Mouse (Mus musculus) hindbrain, embryonic 13.5 days (tissue): Measurements from ENCODE around the gene Nudt1. TPM values are rescaled to one million over a fixed set of nuclear protein-coding genes. Genes with fewer than 3 reads are reported as not detected.
"Not testable (repeated sequence)": the region's sequence is repeated elsewhere in the genome, so short reads cannot be mapped to it uniquely, and the experiment has no call there.

ENCODE experiments used
- ATAC-seq: fragments of 200-750 bp; cut with Nextera tagmentation; 2 replicates; pipeline ENCODE4 v1.8.0; 2017; ENCODE audit warnings: moderate TSS enrichment; ENCODE audit not compliant: low FRiP score
- H3K27ac ChIP-seq: fragments of 300-500 bp; sonication (generic); 2 replicates; pipeline ENCODE4 v1.5.1; 2015; ENCODE audit warnings: inconsistent platforms, mild to moderate bottlenecking, moderate library complexity
- H3K27me3 ChIP-seq: fragments of 300-500 bp; sonication (generic); 2 replicates; pipeline ENCODE4 v1.6.1; 2015; ENCODE audit warnings: mild to moderate bottlenecking, inconsistent platforms
- H3K36me3 ChIP-seq: fragments of 300-500 bp; sonication (generic); 2 replicates; pipeline ENCODE4 v1.6.1; 2015; ENCODE audit warnings: mild to moderate bottlenecking, inconsistent platforms
- H3K4me1 ChIP-seq: fragments of 300-500 bp; sonication (generic); replicated peaks from 2 replicates; pipeline ENCODE4 v1.6.1; 2015; ENCODE audit warnings: inconsistent platforms
- H3K4me2 ChIP-seq: fragments of 300-500 bp; sonication (generic); 2 replicates; pipeline ENCODE4 v1.6.1; 2015; ENCODE audit warnings: inconsistent platforms, mild to moderate bottlenecking, moderate library complexity
- H3K4me3 ChIP-seq: fragments of 300-500 bp; sonication (generic); 2 replicates; pipeline ENCODE4 v1.5.1; 2015; ENCODE audit warnings: mild to moderate bottlenecking, inconsistent platforms
- H3K9ac ChIP-seq: fragments of 300-500 bp; sonication (generic); 2 replicates; pipeline ENCODE4 v1.6.1; 2015; ENCODE audit warnings: mild to moderate bottlenecking, inconsistent platforms
- H3K9me3 ChIP-seq: fragments of 300-500 bp; sonication (generic); 2 replicates; pipeline ENCODE4 v1.6.1; 2016; ENCODE audit warnings: inconsistent platforms
- WGBS: fragments of 180-500 bp; shearing (Covaris S2); methylation state at CpG from one replicate; pipeline ENCODE4 v1.1.7; 2015; 5-methylcytosine and 5-hydroxymethylcytosine counted together
- polyA plus RNA-seq: library from polyadenylated mRNA; unstranded; fragments of >200 nt; fragmentation: Nextera tagmentation; extraction: Ambion mirVana; gene quantifications from 2 replicates; pipeline ENCODE4 v1.2.1, GENCODE M21; 2015

Gene Nudt1
- polyA plus RNA-seq, 1 experiment from 2014 or later: 26.8 TPM

DNA sequence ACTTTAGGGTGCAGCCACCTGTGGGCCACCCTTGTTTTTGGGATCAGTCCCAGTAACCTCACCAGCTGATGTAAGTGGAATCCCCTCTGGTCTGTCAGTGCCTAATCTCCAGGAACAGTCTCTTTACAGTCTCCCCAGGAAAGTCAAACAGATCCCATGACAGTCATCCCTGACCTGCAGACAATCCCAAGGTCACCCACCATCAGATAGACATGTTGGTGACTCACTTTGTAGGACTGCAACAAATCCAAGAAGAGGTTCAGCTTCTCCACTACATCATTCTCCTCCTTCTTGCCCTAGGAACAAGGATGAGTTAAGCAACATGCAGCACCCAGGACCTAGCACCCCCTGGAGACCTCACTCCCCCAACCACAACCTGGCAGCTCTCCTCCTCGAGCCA, 24.6 kb downstream of the Nudt1 start:
- Histone ChIP-seq H3K4me2 (no peak overlapping the region), H3K9me3 (no peaks in the 10 kb centered on the region), H3K4me3 (no peak overlapping the region), H3K36me3 (peaks cover 57% of the 10 kb centered on the region), H3K9ac (no peak overlapping the region), H3K4me1 (no peaks in the 10 kb centered on the region), H3K27ac (no peak overlapping the region), H3K27me3 (no peaks in the 10 kb centered on the region)
- ATAC-seq: no peak
- 90% methylated on average over 1 of the region's 1 CpGs for WGBS

- ATAC-seq: no peak
- H3K4me3 ChIP-seq: no peak overlapping the region
- H3K4me1 ChIP-seq: no peaks in the 10 kb centered on the region
- no peak overlapping the region for H3K4me2 ChIP-seq
- H3K27me3 ChIP-seq: no peaks in the 10 kb centered on the region
- H3K27ac ChIP-seq: no peak overlapping the region
- H3K9ac ChIP-seq: no peak overlapping the region
- 92% methylated on average over 9 of the region's 9 CpGs for WGBS
- H3K36me3 ChIP-seq: peaks cover 72% of the 10 kb centered on the region
- no peaks in the 10 kb centered on the region for H3K9me3 ChIP-seq
Observed at GRCm38 (mm10) chr5:140349882-140350281, 28.4 kb downstream of the Nudt1 start.

DNA sequence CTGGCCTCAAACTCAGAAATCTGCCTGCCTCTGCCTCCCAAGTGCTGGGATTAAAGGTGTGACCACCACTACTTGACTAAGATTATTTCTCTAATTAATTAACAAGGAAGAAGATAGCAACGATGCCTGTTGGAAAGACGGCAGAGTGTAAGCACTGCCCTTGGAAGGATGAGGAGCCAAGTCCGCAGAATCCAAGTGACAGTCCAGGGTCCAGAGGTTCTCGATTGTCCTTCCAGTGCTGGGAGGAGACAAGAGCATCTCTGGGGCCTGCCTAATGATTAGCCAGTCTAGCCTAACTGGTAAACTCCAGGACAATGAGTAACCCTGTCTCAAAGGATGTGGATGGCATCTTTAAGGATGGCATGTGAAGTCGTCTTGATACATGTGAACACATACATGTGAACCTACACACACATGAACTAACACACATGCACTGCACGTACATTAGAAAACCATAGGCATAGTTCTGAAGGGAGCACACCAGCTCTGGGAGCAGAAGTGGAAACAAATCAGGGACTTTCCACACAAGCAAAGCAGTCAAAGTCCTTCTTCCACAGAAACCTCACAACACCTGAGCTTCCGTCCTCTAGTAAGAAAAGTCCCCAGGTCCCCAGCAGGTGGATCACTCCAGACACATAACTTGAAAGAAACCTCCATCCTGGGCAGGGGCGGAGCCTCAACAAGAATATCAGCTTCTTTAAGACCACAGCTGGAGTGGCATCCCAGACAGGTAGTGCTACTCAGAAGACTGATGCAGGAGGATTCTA, 29.5 kb downstream of the Nudt1 start:
- H3K4me3 ChIP-seq: no peak overlapping the region
- no peak overlapping the region for H3K9ac ChIP-seq
- no peaks in the 10 kb centered on the region for H3K27me3 ChIP-seq
- WGBS: 96% methylated on average over 8 of the region's 8 CpGs
- no peak overlapping the region for H3K4me2 ChIP-seq
- peaks cover 71% of the 10 kb centered on the region for H3K36me3 ChIP-seq
- no peaks in the 10 kb centered on the region for H3K4me1 ChIP-seq
- no peaks in the 10 kb centered on the region for H3K9me3 ChIP-seq
- H3K27ac ChIP-seq: no peak overlapping the region
- no peak for ATAC-seq

GRCm38 (mm10) chr5:140352352-140352751, 30.9 kb downstream of the Nudt1 start:
- H3K27ac ChIP-seq: no peak overlapping the region
- no peaks in the 10 kb centered on the region for H3K4me1 ChIP-seq
- 98% methylated on average over 6 of the region's 6 CpGs for WGBS
- no peaks in the 10 kb centered on the region for H3K27me3 ChIP-seq
- no peak overlapping the region for H3K4me3 ChIP-seq
- no peak for ATAC-seq
- no peak overlapping the region for H3K9ac ChIP-seq
- H3K9me3 ChIP-seq: no peaks in the 10 kb centered on the region
- H3K36me3 ChIP-seq: peaks cover 70% of the 10 kb centered on the region
- H3K4me2 ChIP-seq: no peak overlapping the region

- Histone ChIP-seq H3K27ac (no peak overlapping the region), H3K4me1 (no peaks in the 10 kb centered on the region), H3K9me3 (no peaks in the 10 kb centered on the region), H3K4me2 (no peak overlapping the region), H3K36me3 (peaks cover 77% of the 10 kb centered on the region), H3K9ac (no peak overlapping the region), H3K27me3 (no peaks in the 10 kb centered on the region), H3K4me3 (no peak overlapping the region)
- WGBS: 81% methylated on average over 11 of the region's 11 CpGs
- no peak for ATAC-seq
Observed at GRCm38 (mm10) chr5:140355934-140356333, 34.5 kb downstream of the Nudt1 start.

GRCm38 (mm10) chr5:140357466-140357865, 36.0 kb downstream of the Nudt1 start:
- Histone ChIP-seq H3K27me3 (no peaks in the 10 kb centered on the region), H3K9ac (no peak overlapping the region), H3K4me1 (no peaks in the 10 kb centered on the region), H3K4me2 (no peak overlapping the region), H3K36me3 (peaks cover 62% of the 10 kb centered on the region), H3K27ac (no peak overlapping the region), H3K4me3 (no peak overlapping the region), H3K9me3 (no peaks in the 10 kb centered on the region)
- 95% methylated on average over 3 of the region's 3 CpGs for WGBS
- ATAC-seq: no peak

DNA sequence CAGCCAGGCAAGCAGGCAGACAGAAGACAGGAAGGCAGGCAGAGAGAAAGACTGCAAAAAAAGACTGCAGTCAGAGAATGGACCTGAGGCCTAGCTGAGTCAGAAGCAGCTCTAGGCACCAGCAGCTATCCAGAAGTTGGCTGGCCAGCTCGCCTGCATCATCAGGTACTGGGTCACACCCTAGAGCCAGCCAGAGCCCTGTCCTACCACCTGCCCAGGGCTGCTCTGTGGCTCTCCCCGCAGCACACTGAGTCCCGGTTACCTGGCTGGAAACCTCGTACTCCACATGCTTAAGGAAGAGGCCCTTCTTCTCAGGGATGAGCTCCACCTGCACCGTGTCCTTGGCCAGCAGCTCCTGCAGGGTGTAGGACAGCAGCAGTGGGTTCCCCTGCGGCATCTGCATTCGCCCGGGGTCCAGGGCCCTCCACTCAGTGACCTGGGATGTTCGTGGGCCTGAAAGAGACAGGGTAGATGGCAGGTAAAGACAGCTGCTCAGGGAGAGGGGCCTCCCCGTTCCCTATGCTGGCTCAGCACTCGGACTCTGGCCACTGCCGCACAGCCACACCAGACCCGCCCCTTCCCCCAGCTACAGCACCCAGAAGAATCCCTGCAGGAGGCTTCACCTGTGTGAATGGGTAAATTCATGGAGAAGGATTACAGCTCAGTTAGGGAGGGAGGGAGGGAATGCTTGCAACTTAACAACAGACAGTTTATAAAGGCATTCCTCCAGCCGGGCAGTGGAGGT, 38.6 kb downstream of the Nudt1 start:
- WGBS: 84% methylated on average over 14 of the region's 14 CpGs

DNA sequence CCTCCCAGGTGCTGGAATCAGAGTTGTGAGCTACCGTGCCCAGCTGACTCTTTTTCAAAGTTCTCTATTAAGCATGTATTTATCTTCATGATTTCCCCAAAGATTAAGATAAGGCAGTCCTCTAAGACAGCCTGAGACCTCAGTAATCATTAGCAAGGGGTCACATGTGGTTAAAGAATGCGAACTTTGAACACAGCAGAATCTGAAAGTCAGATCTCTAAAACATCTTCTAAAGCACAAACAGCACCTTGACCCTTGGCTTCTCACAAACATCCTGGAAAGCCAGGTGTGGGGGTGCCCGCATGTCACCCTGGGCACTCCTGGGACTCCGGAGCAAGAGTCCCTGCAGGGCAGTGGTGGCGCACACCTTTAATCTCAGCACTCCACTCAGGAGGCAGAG, 43.0 kb downstream of the Nudt1 start:
- Histone ChIP-seq H3K27ac (no peak overlapping the region), H3K36me3 (peaks cover 5% of the 10 kb centered on the region; the same call in 1 of the 2 replicates), H3K9me3 (no peaks in the 10 kb centered on the region), H3K4me3 (no peak overlapping the region), H3K4me1 (no peaks in the 10 kb centered on the region), H3K27me3 (no peaks in the 10 kb centered on the region), H3K9ac (no peak overlapping the region), H3K4me2 (no peak overlapping the region)
- ATAC-seq: no peak
- 95% methylated on average over 5 of the region's 5 CpGs for WGBS

More for the DNA sequence above, 38.6 kb downstream of the Nudt1 start:
- no peaks in the 10 kb centered on the region for H3K4me1 ChIP-seq
- 0 out of 2 replicates have a peak overlapping the region, but pooled peaks have one; percentile 30 for H3K9ac ChIP-seq
- H3K4me3 ChIP-seq: no peak overlapping the region
- H3K27me3 ChIP-seq: no peaks in the 10 kb centered on the region
- H3K9me3 ChIP-seq: no peaks in the 10 kb centered on the region
- peaks cover 35% of the 10 kb centered on the region for H3K36me3 ChIP-seq
- no peak for ATAC-seq
- H3K27ac ChIP-seq: no peak overlapping the region
- H3K4me2 ChIP-seq: no peak overlapping the region

- H3K27me3 ChIP-seq, ATAC-seq: not testable (repeated sequence)
- 88% methylated on average over 2 of the region's 2 CpGs for WGBS
Observed at GRCm38 (mm10) chr5:140368126-140368525, 46.7 kb downstream of the Nudt1 start.

DNA sequence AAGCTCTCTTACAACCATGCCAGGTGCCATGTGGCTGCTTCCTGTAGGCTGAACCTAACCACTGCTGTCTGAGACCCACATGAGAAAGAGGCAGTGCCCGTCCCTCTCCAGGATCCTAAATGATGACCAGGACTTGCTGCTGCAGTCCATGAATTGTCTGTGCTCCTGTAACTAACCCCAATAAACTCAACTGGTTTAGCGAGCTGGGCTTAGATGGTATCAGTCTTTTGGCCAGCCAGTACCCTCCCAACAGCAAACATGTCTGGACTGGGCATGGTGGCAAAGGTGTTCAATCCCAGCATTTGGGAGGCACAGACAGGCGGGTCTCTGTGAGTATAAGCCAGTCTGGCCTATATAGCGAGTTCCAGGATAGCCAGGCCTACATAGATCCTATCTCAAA, 47.5 kb downstream of the Nudt1 start:
- H3K4me2 ChIP-seq: no peak overlapping the region
- no peak overlapping the region for H3K9ac ChIP-seq
- WGBS: 92% methylated on average over 4 of the region's 4 CpGs
- no peaks in the 10 kb centered on the region for H3K27me3 ChIP-seq
- no peak overlapping the region for H3K4me3 ChIP-seq
- H3K9me3 ChIP-seq: no peaks in the 10 kb centered on the region
- H3K27ac ChIP-seq: no peak overlapping the region
- no peaks in the 10 kb centered on the region for H3K36me3 ChIP-seq
- ATAC-seq: no peak
- H3K4me1 ChIP-seq: peaks cover 3% of the 10 kb centered on the region; the same call in 1 of the 2 replicates

More at GRCm38 (mm10) chr5:140368126-140368525, 46.7 kb downstream of the Nudt1 start:
- not testable (repeated sequence) for H3K9ac ChIP-seq, H3K36me3 ChIP-seq, H3K4me1 ChIP-seq, H3K9me3 ChIP-seq, H3K4me2 ChIP-seq, H3K27ac ChIP-seq, H3K4me3 ChIP-seq

GRCm38 (mm10) chr5:140369466-140369865, 48.0 kb downstream of the Nudt1 start:
- H3K4me1 ChIP-seq: peaks cover 8% of the 10 kb centered on the region
- no peaks in the 10 kb centered on the region for H3K9me3 ChIP-seq
- H3K9ac ChIP-seq: no peak overlapping the region
- H3K27me3 ChIP-seq: no peaks in the 10 kb centered on the region
- no peak overlapping the region for H3K4me3 ChIP-seq
- H3K4me2 ChIP-seq: no peak overlapping the region
- H3K36me3 ChIP-seq: no peaks in the 10 kb centered on the region
- no peak for ATAC-seq
- 93% methylated on average over 2 of the region's 2 CpGs for WGBS
- H3K27ac ChIP-seq: no peak overlapping the region

DNA sequence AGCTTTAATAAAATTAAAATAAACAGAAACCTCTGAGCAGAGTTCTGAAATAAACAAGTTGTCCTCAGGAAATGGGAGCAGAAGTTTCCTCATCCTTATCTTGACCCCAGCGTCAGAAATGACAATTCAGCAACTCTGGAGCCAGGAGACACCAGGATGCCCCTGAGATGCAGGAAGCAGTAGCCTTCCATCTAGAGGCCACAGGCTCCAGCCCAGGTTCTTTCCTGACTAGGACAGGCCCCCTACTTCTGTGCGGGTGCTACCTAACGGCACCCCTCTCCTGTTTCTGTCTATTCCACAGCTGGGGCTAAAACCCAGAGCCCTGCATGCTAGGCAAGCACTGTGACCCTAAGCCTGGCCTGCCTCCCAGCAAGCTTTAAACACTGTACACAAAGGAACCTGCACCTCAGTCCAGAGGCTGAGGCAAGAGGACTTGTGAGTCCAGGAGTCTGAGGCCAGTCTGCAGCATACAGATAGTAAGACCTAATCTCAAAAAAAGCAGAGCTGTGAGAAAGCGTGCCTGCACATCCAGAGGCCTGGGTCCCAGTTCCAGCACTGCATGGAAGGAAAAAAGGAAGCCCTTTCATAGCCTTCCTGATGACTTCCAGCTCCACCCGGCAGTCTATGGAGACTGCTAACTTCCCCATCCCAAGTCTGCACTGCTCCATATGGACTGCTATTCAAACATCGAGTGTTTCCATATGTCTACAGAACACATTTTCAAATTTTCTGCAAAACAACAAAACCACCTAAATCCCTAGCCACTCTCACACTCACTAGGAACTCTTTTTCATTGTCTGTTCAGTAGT, 49.2 kb downstream of the Nudt1 start:
- no peaks in the 10 kb centered on the region for H3K36me3 ChIP-seq
- no peak for ATAC-seq
- no peak overlapping the region for H3K4me3 ChIP-seq
- no peak overlapping the region for H3K4me2 ChIP-seq
- H3K27me3 ChIP-seq: no peaks in the 10 kb centered on the region
- no peaks in the 10 kb centered on the region for H3K9me3 ChIP-seq
- WGBS: 89% methylated on average over 6 of the region's 6 CpGs
- peaks cover 10% of the 10 kb centered on the region for H3K4me1 ChIP-seq
- no peak overlapping the region for H3K9ac ChIP-seq
- H3K27ac ChIP-seq: no peak overlapping the region
